Mouse (Mus musculus) c-Kit-positive CD71-positive TER-119-negative erythroid progenitor cells, embryonic 14.5 days (primary cell): Measurements from ENCODE around the gene Cmtr1.
"Not testable (repeated sequence)": the region's sequence is repeated elsewhere in the genome, so short reads cannot be mapped to it uniquely, and the experiment has no call there.

Experiments used
- DNase-seq: peaks from one replicate; pipeline ENCODE4 v3.0.0-alpha.2; 2013; ENCODE audit warnings: low read depth

The Cmtr1 gene

GRCm38 (mm10) chr17:29705881-29706280 is 45.5 kb downstream of the Cmtr1 start:
- DNase-seq: no peak

DNA sequence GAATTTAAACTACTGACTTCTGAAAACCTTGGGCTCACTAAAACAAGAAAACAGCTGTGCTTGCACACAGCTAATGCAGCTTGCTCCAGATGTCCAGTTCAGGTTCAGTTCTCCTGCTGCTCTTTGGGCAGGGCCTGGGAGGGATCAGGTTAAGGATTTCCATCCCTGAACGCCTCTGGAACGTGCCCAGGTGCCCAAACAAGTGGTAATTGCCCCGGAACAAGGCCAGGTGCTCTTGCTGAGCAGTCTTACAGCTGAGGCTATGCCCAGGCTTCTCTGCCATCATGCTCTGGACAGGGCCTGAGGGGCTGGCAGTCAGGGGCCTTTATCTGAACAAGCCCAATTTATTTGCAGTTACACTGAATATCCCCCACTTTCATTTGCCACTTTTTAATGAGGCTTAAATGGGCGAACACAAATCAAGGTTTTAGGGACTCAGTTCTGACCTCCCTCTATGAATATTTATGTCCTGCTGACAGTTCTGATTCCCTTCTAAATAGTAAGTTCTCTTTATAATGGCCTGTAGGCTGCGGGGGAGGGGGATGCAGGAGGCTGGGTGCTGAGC is 46.7 kb downstream of the Cmtr1 start:
- no peak for DNase-seq

DNA sequence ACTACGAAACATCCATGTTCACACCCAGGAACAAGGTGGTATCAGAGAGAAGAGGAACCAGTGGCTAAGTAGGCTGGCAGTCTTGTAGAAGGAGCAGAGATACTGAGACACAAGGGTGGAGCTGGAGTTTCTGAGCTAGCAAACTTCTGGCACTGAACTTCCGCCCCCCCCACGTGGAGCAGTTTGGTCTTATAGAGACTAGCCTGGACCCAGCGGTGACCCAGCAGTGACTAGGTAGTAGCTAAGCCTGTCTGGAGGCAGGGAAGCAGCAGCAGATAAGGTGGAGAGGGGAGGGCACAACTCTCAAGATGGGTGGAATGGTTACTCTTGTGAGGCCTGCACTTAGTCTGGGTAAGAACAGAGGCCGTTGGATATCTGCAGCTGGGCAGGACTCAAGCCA is 48.4 kb downstream of the Cmtr1 start:
- DNase-seq: no peak

GRCm38 (mm10) chr17:29710562-29711044 is 50.2 kb downstream of the Cmtr1 start:
- DNase-seq: no peak

DNA sequence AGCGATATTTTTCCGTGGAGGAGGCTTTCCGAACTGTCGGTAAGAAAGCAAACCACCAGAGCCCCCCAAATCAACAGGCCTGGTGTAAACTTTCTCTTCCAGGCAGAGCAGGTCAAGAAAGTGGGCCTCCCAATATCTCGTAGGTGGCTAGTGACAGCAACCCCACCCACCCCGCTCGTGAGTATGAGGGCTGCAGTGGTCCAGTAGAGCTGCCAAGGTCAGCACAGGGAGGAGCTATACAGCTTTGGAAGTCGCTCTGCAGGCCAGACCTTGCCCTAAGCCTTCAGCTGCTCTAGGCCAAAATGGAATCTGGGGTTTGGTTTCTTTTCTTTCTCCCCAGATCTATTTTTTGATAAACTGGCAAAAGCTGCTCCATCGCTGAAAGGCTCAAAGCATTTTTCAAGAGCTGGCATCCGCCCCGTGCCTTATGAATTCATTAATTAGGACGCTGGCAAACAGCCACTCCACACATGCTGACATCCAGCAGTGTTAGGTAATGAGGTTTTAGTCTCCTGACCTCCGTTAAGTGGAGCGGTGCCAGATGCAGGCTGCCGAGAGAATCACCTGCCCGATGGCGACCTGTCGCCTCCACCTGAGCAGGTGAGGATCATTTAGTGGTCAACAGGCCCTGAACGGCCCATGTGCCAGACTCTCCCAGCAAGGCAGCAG is 50.8 kb downstream of the Cmtr1 start:
- no peak for DNase-seq

DNA sequence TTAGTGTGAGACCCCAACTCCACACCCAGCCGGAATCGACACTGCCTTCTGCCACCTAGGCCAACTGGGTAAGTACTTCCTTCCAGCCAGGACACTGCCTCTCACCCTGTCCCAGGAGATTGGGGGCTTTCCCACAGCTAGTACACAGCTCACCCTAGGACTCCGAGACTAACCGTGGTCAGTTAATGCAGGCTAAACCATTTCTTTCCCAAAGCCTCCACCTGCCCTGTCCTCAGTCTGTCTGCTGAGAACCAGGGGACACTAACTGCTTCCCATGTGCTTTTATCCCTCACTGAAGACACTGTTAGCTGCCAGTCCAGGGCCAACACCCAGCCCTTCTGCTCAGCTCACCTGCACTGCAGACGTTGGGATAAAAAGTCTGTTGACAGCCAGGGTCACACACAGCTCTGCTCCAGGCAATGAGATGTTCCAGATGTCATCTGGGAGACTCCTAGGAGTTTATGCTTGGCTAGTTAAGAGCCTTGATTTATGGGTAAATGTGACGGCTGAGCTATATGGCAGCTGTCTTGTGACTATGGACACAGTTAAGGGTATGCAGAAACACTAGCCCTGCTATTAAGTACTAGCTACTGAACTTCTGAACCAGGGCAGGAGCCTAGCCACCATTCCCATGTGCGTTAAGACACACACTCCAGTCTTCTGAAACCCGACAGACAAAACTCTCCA is 51.5 kb downstream of the Cmtr1 start:
- DNase-seq: no peak

DNA sequence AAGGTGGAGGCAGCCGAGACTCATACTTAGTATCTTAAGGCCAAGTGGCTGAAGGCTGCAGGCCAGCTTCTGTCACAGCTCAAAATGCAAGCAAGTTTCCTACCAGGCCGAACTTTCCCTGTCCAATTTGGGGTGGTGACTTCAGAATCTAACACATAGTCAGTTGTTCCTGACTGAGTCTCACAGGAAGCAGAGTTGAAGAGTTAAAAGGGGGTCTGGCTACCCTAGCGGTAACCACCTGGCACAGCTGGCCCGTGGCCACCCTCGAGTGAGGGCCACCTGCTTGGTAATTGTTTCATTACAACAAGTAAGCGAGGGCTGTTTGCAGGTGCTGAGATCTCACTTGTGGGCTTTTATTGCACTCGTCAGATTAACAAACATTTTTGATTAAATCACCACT is 52.2 kb downstream of the Cmtr1 start:
- no peak for DNase-seq

DNA sequence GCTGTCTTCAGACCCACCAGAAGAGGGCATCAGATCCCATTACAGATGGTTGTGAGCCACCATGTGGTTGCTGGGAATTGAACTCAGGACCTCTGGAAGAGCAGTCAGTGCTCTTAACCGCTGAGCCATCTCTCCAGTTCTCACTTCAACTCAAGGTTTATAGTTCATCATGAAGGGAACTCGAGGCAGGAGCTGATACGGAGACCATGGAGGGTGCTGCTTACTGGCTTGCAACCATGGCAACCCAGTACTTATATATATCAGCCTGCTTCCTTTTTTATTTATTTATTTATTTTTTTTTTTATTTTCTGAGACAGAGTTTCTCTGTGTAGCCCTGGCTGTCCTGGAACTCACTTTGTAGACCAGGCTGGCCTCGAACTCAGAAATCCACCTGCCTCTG is 53.3 kb downstream of the Cmtr1 start:
- not testable (repeated sequence) for DNase-seq

DNA sequence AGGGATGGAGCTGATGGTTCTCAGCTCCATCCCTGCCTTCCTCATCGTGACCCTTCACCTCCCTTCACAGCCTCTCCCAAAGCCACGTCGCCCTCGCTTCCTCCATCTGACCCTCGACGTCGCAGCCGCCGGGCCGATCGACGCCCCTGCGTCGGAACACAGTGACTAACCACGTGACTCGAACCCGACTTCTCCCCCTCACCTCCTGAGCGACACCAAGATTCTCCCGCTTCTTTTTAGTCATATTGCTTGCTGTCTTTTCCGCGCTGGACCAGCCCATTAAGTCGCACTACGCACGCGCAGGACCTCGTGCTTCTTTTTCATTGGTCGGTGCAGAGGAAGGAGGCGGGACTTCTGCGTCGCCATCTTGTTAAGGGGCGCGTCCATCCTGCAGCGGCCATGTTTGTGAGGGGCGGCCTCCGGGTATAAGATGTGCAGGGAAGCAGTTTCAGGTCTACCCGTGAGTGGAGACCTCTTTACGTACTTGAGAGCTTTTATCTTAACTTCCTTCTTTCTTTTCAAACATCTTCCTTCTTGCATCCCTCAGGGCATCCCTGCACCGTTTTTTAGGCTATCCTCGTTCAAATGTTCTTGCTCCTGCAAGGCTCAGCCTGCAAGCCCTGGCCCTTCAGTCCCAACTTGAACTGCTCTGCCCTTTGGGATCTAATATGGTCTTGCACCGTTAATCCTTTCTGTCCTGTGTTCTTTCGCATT is 56.5 kb downstream of the Cmtr1 start, which contains the start of gene Ccdc167:
TSS of gene Ccdc167 (minus strand) at position 313 of the 714 bp plus-strand sequence.
- DNase-seq: peak; percentile 96

GRCm38 (mm10) chr17:29718660-29719059 is 58.3 kb downstream of the Cmtr1 start:
- no peak for DNase-seq

GRCm38 (mm10) chr17:29719628-29720575 is 59.5 kb downstream of the Cmtr1 start:
- DNase-seq: no peak

DNA sequence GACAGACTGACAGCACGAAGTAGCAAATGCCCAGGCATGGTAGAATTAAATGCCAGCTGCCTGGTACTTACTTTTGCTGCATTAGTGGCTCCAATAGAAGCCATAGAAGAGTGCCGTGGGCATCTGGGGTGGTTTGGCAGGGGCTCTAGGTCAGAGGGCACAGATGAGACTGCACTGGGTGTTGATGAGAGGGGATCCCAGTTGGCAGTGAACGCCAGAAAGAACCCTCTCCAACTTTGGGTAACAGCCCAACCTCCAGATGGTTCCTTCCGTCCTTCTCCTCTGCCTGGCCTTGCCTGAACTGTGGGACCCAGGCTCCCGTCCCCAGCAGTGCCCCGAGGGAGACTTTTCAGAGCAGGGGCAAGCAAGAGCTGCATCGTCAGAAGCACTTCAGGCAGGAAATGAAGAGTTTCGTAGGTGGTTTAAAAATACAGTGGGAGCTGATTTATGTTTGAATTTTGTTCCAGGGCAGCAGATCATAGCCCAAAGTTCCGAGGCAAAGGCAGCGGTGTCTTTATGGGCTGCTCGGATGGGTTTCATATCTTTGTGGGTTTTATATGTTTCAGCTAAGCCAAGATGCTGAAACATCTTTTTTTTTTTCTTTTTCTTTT is 60.5 kb downstream of the Cmtr1 start:
- DNase-seq: no peak

GRCm38 (mm10) chr17:29724610-29725009 is 64.2 kb downstream of the Cmtr1 start:
- DNase-seq: no peak

DNA sequence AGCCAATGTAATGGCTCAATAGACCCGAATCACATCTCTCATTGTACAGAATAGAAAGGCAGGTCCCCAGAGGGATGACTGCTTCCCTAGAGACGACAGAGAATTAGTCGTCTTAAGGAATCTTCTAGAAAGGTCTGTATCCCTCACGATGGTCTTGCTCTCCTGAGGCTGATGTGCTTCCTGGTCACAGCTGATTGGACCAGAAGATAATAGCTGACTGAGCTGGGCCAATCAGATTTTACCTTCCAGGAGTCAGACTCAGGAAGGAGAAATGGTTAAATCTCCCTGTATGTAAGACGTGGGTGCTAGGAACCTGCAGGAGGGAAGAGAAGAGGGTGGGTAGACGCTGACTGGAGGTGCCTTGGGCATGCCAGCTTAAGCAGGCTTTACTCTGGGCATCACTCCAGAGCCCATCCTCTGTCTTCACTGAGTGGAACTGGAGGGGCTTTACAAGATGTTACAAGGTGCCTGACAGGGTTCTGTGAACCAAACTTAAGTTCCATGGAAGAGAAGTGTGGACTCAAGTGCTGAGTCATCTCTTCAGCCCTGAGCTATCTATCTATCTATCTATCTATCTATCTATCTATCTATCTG is 64.7 kb downstream of the Cmtr1 start:
- no peak for DNase-seq

DNA sequence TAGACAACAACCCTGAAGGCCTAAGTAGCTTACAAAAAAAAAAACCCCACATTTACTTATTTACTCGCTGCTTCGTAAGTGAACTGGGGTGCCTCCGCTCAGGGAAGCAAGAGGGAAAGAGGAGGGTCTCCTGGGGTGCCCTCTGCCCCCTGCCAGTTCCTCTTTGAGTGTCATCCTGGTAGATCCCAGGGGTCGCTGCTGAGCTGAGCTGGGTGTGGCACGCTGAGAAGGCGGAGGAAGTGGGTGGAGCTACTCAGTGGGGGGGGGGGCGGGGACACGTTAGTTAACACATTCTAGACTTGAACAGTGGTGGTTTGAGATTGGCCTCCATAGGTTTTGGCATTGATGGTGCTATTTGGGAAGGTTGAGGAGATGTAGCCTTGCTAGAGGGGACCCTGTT is 67.7 kb downstream of the Cmtr1 start:
- DNase-seq: no peak

DNA sequence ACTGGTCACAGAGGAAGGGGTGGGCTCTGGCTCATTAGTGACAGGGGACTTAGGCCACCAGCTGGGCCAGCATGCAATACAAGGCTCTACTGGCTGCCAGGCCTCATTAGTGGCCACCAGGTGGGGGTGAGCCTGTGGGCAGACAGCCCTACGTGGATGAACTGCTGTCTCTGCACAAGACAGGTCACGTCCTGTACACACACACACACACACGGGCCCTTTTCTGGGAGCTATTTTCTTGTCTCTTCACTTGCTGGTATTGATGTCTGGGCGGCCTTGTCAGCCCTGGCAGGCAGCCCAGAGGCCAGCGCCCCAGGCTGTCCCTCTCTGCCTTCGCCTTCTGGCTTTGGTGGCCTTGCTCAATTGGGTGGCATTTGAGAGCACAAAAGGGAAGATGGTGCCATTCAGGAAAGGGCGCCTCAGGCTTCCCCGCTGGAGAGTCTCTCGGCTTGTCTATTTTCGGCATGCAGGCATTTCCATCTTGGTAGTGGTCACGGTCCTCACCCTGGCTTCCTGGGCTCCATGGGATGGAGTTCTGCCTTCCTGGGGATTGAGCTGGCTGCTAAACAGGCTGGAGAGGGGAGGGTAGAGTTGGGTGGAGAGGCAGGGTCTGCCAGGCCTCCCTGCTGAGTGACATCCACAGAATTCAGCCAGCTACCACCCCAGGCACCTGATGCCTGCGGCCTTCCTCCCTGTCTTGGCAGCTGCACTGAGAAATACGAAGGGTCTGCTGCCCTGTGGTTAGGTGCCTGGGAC is 70.3 kb downstream of the Cmtr1 start:
- no peak for DNase-seq

GRCm38 (mm10) chr17:29731266-29731952 is 71.0 kb downstream of the Cmtr1 start:
- DNase-seq: no peak

DNA sequence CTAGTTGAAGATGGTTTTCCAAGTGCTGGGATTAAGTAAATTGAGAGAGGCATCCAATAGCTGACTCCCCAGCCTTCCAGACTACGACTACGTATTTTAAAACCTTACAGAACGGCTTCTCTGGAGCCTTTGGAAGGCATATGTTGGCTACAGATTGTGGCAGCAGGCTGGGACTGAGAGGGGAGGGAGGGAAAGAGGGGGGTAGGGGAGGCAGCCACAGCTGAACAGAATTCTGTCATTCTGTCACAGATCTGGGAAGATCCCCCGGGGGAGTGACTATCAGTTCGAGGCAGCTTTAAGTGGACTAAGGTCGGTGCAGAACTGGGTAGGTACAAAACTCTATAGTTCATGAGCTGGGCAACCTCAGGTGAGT is 71.5 kb downstream of the Cmtr1 start:
- no peak for DNase-seq

DNA sequence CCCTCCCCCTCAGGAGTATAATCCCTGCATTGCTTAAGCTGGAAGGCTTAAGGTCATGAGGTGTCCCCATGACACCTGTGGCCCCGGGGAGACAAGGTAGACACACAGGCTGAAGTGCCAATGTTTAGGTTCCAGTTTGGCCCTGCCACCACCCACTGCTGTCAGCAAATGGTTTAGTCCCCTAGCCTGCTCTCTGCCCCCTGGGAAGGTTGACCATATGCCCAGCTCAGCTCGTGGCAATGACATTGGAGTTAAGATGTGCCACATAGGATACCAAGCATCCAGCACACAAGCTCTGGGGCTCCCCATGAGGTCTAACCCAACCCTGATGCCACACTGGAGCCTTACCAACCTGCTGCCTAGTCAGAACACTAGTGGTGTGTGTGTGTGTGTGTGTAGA is 72.1 kb downstream of the Cmtr1 start:
- DNase-seq: no peak
